Mouse (Mus musculus) liver, embryonic 14.5 days (tissue): Measurements from ENCODE around the gene Ddo. TPM values are rescaled to one million over a fixed set of nuclear protein-coding genes. Genes with fewer than 3 reads are reported as not detected.

Experiments
- ATAC-seq: fragments of 200-750 bp; cut with Nextera tagmentation; 2 replicates; pipeline ENCODE4 v1.8.0; 2017; ENCODE audit warnings: moderate number of reproducible peaks, mild to moderate bottlenecking, moderate library complexity; ENCODE audit not compliant: insufficient read depth
- DNase-seq, 3 experiments: peaks; one replicate each; pipeline ENCODE4 v3.0.0-alpha.2; 2012 to 2013; ENCODE audit warnings: low read depth in 3 of 3, low spot score in 3 of 3
- H3K27ac ChIP-seq: fragments of 300-500 bp; sonication (generic); 2 replicates; pipeline ENCODE4 v1.5.1; 2014; ENCODE audit warnings: moderate library complexity, mild to moderate bottlenecking, control low read depth, inconsistent platforms
- H3K27me3 ChIP-seq: fragments of 300-500 bp; sonication (generic); 2 replicates; pipeline ENCODE4 v1.6.1; 2014; ENCODE audit warnings: mild to moderate bottlenecking, low read length, moderate library complexity; ENCODE audit not compliant: control insufficient read depth, insufficient read depth
- H3K36me3 ChIP-seq: fragments of 300-500 bp; sonication (generic); replicated peaks from 2 replicates; pipeline ENCODE4 v1.6.1; 2014; ENCODE audit warnings: low read depth; ENCODE audit not compliant: control insufficient read depth, insufficient read depth
- H3K4me1 ChIP-seq, 2 experiments: fragments of 200-500 bp in 1 of 2; fragments of 300-500 bp in 1 of 2; sonication (generic) in 1 of 2; replicated peaks; 2 replicates each; pipeline ENCODE4 v1.6.1; 2012 to 2014; ENCODE audit warnings: antibody characterized with exemption in 1 of 2, inconsistent platforms in 1 of 2, low read length in 1 of 2; ENCODE audit not compliant: control insufficient read depth in 2 of 2, insufficient read depth in 2 of 2
- H3K4me2 ChIP-seq: fragments of 300-500 bp; sonication (generic); 2 replicates; pipeline ENCODE4 v1.6.1; 2014; ENCODE audit warnings: low read depth, mild to moderate bottlenecking, control low read depth, moderate library complexity
- H3K4me3 ChIP-seq, 2 experiments: fragments of 200-500 bp in 1 of 2; fragments of 300-500 bp in 1 of 2; sonication (generic) in 1 of 2; 2 replicates each; pipeline ENCODE4 v1.5.1; 2012 to 2014; ENCODE audit warnings: low read depth in 2 of 2, low read length in 2 of 2, mild to moderate bottlenecking in 2 of 2, control low read depth in 1 of 2, inconsistent platforms in 1 of 2, moderate library complexity in 1 of 2; ENCODE audit not compliant: insufficient read depth in 1 of 2
- H3K9ac ChIP-seq: fragments of 300-500 bp; sonication (generic); replicated peaks from 2 replicates; pipeline ENCODE4 v1.6.1; 2014; ENCODE audit warnings: mild to moderate bottlenecking, control low read depth, moderate library complexity
- H3K9me3 ChIP-seq: fragments of 300-500 bp; sonication (generic); 2 replicates; pipeline ENCODE4 v1.6.1; 2016; ENCODE audit warnings: low read length, mixed read lengths; ENCODE audit not compliant: control insufficient read depth
- CTCF ChIP-seq: IDR thresholded peaks from 2 replicates; pipeline ENCODE4 v1.5.1; 2016; ENCODE audit warnings: antibody characterized with exemption, low read depth, control low read depth
- EP300 ChIP-seq: IDR thresholded peaks from 2 replicates; pipeline ENCODE4 v1.6.1; 2016; ENCODE audit warnings: antibody characterized with exemption, low read depth
- WGBS: fragments of 180-500 bp; shearing (Covaris S2); extraction: QIAGEN DNeasy Blood & Tissue Kit; methylation state at CpG from one replicate; pipeline ENCODE4 v1.1.7; 2014; ENCODE audit not compliant: insufficient replicate concordance; 5-methylcytosine and 5-hydroxymethylcytosine counted together
- polyA plus RNA-seq, 2 experiments: library from polyadenylated mRNA; depleted of rRNA in 1 of 2; stranded (reverse) in 1 of 2; unstranded in 1 of 2; fragments of >200 nt; fragmentation: Nextera tagmentation in 1 of 2; extraction: Ambion mirVana in 1 of 2; gene quantifications; 2 replicates each; pipeline versions ENCODE4 v1.2.1 to v1.2.3; 2012 to 2014

Gene Ddo
- polyA plus RNA-seq, 2 experiments, result 0.02 TPM; not detected in 1

- no peak for ATAC-seq
- TF ChIP-seq EP300 (no peak), CTCF (no peak)
- no peak overlapping the region for H3K4me3 ChIP-seq
- no peak overlapping the region for H3K9ac ChIP-seq
- no peaks in the 10 kb centered on the region for H3K36me3 ChIP-seq
- H3K4me1 ChIP-seq, result no peaks in the 10 kb centered on the region
- no peaks in the 10 kb centered on the region for H3K9me3 ChIP-seq
- H3K27ac ChIP-seq, result no peak overlapping the region
- H3K4me2 ChIP-seq, result no peak overlapping the region
- H3K27me3 ChIP-seq, result no peaks in the 10 kb centered on the region
- no peak for DNase-seq
Measured at GRCm38 (mm10) chr10:40617973-40618372, 11.8 kb upstream of the Ddo start.

DNA sequence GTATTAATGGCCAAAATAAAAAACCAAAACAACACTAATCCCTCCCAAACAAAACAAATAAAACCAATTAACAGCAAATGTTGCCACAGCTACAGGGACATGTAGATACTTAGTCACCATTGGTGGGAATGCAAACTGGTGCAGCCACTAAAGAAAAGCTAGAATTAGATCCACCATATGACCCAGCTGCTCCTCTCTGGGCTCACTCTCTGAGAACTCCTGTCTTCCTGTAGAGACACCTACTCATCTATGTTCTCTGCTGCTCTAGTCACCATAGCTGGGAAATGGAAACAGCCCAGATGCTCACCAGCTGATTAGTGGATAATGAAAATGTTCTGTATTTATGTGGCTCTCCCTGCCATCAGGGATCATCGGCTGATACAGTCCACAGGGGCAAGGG lies 10.1 kb upstream of the Ddo start:
- DNase-seq (no peak), ATAC-seq (no peak)
- WGBS, result 67% methylated on average over 1 of the region's 1 CpGs
- Histone ChIP-seq H3K27ac (no peak overlapping the region), H3K4me1 (no peaks in the 10 kb centered on the region), H3K36me3 (no peaks in the 10 kb centered on the region), H3K4me2 (no peak overlapping the region), H3K9me3 (no peaks in the 10 kb centered on the region), H3K4me3 (no peak overlapping the region), H3K9ac (no peak overlapping the region), H3K27me3 (no peaks in the 10 kb centered on the region)
- TF ChIP-seq CTCF, result no peak
- no peak for TF ChIP-seq EP300

DNA sequence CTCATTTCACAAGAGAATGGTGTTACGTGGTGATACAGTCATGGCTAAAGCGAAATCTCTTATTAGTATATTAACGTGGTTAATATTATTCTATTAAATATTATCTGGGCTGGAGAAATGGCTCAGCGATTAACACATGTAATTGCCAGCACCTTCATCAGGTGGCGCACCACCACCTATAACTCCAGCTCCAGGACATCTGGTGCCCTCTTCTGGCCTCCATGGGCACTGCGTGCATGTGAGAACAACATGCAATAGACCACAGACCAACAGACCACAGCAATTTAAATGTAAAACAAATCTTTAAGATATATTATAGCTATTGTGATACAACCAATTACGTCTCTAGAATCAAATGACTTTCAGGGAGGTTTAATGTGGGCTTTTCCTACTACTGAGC lies 671 bp upstream of the Ddo start:
- Histone ChIP-seq H3K4me2 (no peak overlapping the region), H3K27me3 (no peaks in the 10 kb centered on the region), H3K4me1 (no peaks in the 10 kb centered on the region), H3K36me3 (no peaks in the 10 kb centered on the region), H3K9ac (no peak overlapping the region), H3K9me3 (no peaks in the 10 kb centered on the region), H3K4me3 (no peak overlapping the region), H3K27ac (no peak overlapping the region)
- no peak for ATAC-seq
- TF ChIP-seq EP300, result no peak
- peak; percentile 84 for TF ChIP-seq CTCF
- peak in 2 of 3 experiments; percentile 4 to 11 for DNase-seq
- WGBS, result 63% methylated on average over 7 of the region's 7 CpGs

GRCm38 (mm10) chr10:40630457-40630856 lies 646 bp downstream of the Ddo start:
- H3K27ac ChIP-seq, result no peak overlapping the region
- TF ChIP-seq CTCF (no peak), EP300 (no peak)
- H3K4me3 ChIP-seq, result no peak overlapping the region
- WGBS, result 77% methylated on average over 5 of the region's 5 CpGs
- DNase-seq, result no peak
- no peaks in the 10 kb centered on the region for H3K4me1 ChIP-seq
- H3K27me3 ChIP-seq, result no peaks in the 10 kb centered on the region
- no peaks in the 10 kb centered on the region for H3K9me3 ChIP-seq
- no peak for ATAC-seq
- H3K4me2 ChIP-seq, result no peak overlapping the region
- no peak overlapping the region for H3K9ac ChIP-seq
- no peaks in the 10 kb centered on the region for H3K36me3 ChIP-seq

- Histone ChIP-seq H3K4me1 (no peaks in the 10 kb centered on the region), H3K9me3 (no peaks in the 10 kb centered on the region), H3K4me2 (no peak overlapping the region), H3K27ac (no peak overlapping the region), H3K9ac (no peak overlapping the region), H3K27me3 (no peaks in the 10 kb centered on the region), H3K4me3 (no peak overlapping the region), H3K36me3 (no peaks in the 10 kb centered on the region)
- TF ChIP-seq CTCF, result no peak
- TF ChIP-seq EP300, result no peak
- ATAC-seq (no peak), DNase-seq (no peak)
- 52% methylated on average over 9 of the region's 9 CpGs for WGBS
Measured at GRCm38 (mm10) chr10:40630961-40631360, 1.1 kb downstream of the Ddo start.
